Mouse (Mus musculus) brain, adult 2 months (tissue): ENCODE measurements at regions not wholly inside any gene's neighbourhood (a gene's known extent, or its start where the extent isn't known, plus 50 kb on each side); places are given as distances from the start of the nearest gene placed in this dataset.
A peak's percentile ranks its signal among the peaks of the same experiment; 100 is the strongest.

Experiments used
- DNase-seq: peaks from one replicate; pipeline ENCODE4 v3.0.0; 2011; ENCODE audit warnings: low read depth, low spot score

GRCm38 (mm10) chr4:12538694-12539121, 366.9 kb upstream of the Fam92a start:
- DNase-seq, result peak; percentile 77

- DNase-seq, result no peak
Observed at GRCm38 (mm10) chr4:12538043-12538442, 366.2 kb upstream of the Fam92a start.

- DNase-seq, result no peak
Observed at GRCm38 (mm10) chr4:12534151-12534550, 362.3 kb upstream of the Fam92a start.

GRCm38 (mm10) chr4:12532961-12533360, 361.1 kb upstream of the Fam92a start:
- DNase-seq, result peak; percentile 22

- no peak for DNase-seq
Observed at GRCm38 (mm10) chr4:12522358-12522757, 350.5 kb upstream of the Fam92a start.

GRCm38 (mm10) chr4:12521246-12521645, 349.4 kb upstream of the Fam92a start:
- no peak for DNase-seq

GRCm38 (mm10) chr4:12516497-12516896, 344.7 kb upstream of the Fam92a start:
- DNase-seq, result no peak

GRCm38 (mm10) chr4:12511656-12512385, 340.0 kb upstream of the Fam92a start:
- DNase-seq, result peak; percentile 95

GRCm38 (mm10) chr4:12506851-12507551, 335.2 kb upstream of the Fam92a start:
- DNase-seq, result peak; percentile 46

GRCm38 (mm10) chr4:12501086-12501485, 329.3 kb upstream of the Fam92a start:
- DNase-seq, result peak; percentile 42

- DNase-seq, result no peak
Observed at GRCm38 (mm10) chr4:12498426-12498825, 326.6 kb upstream of the Fam92a start.

GRCm38 (mm10) chr4:12492468-12492867, 320.7 kb upstream of the Fam92a start:
- peak; percentile 75 for DNase-seq

GRCm38 (mm10) chr4:12491306-12491705, 319.5 kb upstream of the Fam92a start:
- no peak for DNase-seq

GRCm38 (mm10) chr4:12490066-12490465, 318.3 kb upstream of the Fam92a start:
- no peak for DNase-seq

- peak; percentile 93 for DNase-seq
Observed at GRCm38 (mm10) chr4:12489358-12489757, 317.5 kb upstream of the Fam92a start.

- no peak for DNase-seq
Observed at GRCm38 (mm10) chr4:12481481-12481880, 309.7 kb upstream of the Fam92a start.

GRCm38 (mm10) chr4:12476717-12477116, 304.9 kb upstream of the Fam92a start:
- DNase-seq, result no peak

GRCm38 (mm10) chr4:12474981-12475568, 303.3 kb upstream of the Fam92a start:
- DNase-seq, result no peak

GRCm38 (mm10) chr4:12474421-12474820, 302.6 kb upstream of the Fam92a start:
- DNase-seq, result peak; percentile 61

- no peak for DNase-seq
Observed at GRCm38 (mm10) chr4:12461701-12462100, 289.9 kb upstream of the Fam92a start.

GRCm38 (mm10) chr4:12461251-12461650, 289.4 kb upstream of the Fam92a start:
- peak; percentile 59 for DNase-seq

GRCm38 (mm10) chr4:12457978-12458597, 286.3 kb upstream of the Fam92a start:
- peak; percentile 52 for DNase-seq
